In the genomic region with DNA sequence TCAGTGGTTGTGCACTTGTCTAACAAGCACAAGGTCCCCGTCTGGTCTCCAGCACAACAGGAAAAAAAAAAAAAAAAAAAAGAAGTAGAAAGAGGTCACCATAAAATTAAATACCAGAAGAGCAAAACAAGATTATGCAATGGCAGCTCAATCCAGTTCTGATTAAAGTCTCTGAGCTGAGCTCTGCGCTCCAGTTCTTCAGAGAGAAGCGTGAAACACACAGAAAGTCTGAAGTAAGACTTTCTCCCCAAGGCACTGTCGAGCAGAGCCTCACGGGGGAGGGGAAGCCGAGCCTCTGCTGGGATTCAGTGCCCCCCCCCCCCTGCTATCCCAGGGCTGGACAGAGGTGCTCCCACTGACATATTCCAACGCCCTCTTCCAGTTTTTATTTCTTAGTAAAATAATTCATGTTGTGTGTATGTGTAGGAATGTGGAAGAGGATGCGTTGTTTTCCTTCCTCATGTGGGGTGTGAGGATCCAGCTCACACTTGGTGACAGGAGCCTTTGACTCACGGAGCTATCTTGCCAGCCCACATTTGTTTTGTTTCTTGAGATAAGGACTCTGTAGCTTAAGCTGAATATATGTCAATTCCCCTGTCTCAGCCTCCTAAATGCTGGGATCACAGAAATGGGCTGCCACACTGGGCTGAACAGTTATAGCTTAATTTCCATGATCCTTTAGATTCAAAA, we compare ENCODE assay signal across 20 mouse cellular contexts. TPM values are rescaled to one million over a fixed set of nuclear protein-coding genes. Genes with fewer than 3 reads are reported as not detected.
A peak's percentile ranks its signal among the peaks of the same experiment; 100 is the strongest.
DNase-seq lines count a peak whose midpoint lies in the region; ATAC-seq and TF ChIP-seq lines count a peak whose summit lies in the region.
"Had no signal": no experiment of that assay in that cellular context is flagged by ENCODE, and none has a peak within 500 bp of the region (broad histone marks: within the 10 kb centered on the region; RNA-seq: fewer than 3 reads in every experiment).

No protein-coding gene starts in this region.

- intact Hi-C loops in gastrocnemius, postnatal 36 days (cut with DNase I), result no loop called here

- TF ChIP-seq POLR2A in MEL (IDR thresholded peaks at IDR 0.05; ENCODE audit: control insufficient read depth in 1 of 2, insufficient read depth in 1 of 2, low read depth in 1 of 2, low read length in 2 of 2, poor library complexity in 1 of 2), result no peak; a peak in 1 of 4 replicates
- no peak for TF ChIP-seq POLR2A in embryonic fibroblast, embryonic 13.5 days (IDR thresholded peaks at IDR 0.05; ENCODE audit: low read depth, low read length)

- peak; percentile 95 to 96 for TF ChIP-seq EP300 in MEL (IDR thresholded peaks at IDR 0.05; ENCODE audit: low read depth in 1 of 2, low read length in 2 of 2)

- peaks cover 31% of the 10 kb centered on the region for H3K4me1 ChIP-seq in heart, embryonic 12.5 days (replicated peaks)
- peaks cover 31 to 63% of the 10 kb centered on the region in 2 experiments for H3K4me1 ChIP-seq in MEL (ENCODE audit: control insufficient read depth in 1 of 2, insufficient read depth in 2 of 2, low read length in 2 of 2)
- peaks cover 15% of the 10 kb centered on the region for H3K4me1 ChIP-seq in embryonic fibroblast, embryonic 13.5 days (ENCODE audit: control insufficient read depth, insufficient read depth, low read length)
- peaks cover 47% of the 10 kb centered on the region for H3K4me1 ChIP-seq in liver, embryonic 16.5 days (ENCODE audit: control insufficient read depth, low read depth, low read length)
- H3K4me1 ChIP-seq in forebrain, embryonic 13.5 days, result peaks cover 13% of the 10 kb centered on the region

- H3K27ac ChIP-seq in heart, embryonic 12.5 days (ENCODE audit: poor library complexity, severe bottlenecking), result peak overlapping the region; percentile 68
- peak overlapping the region; percentile 92 for H3K27ac ChIP-seq in MEL (ENCODE audit: control insufficient read depth, low read depth, low read length)
- peak overlapping the region; percentile 47 for H3K27ac ChIP-seq in embryonic fibroblast, embryonic 13.5 days (ENCODE audit: insufficient read depth, low read length)
- H3K27ac ChIP-seq in liver, embryonic 16.5 days (ENCODE audit: low read length), result peak overlapping the region; percentile 82
- H3K27ac ChIP-seq in forebrain, embryonic 13.5 days, result no peak overlapping the region
- H3K27ac ChIP-seq: forebrain, embryonic 12.5 days; gastrocnemius, adult 2 months; limb, embryonic 12.5 days had no signal

- H3K79me2 ChIP-seq in MEL (ENCODE audit: control insufficient read depth, insufficient read depth, low read length, poor library complexity), result peaks cover 17% of the 10 kb centered on the region

- peak overlapping the region; percentile 28; the same call in 1 of the 2 replicates for H3K4me2 ChIP-seq in heart, embryonic 12.5 days
- H3K4me2 ChIP-seq in liver, embryonic 16.5 days (ENCODE audit: low read depth, low read length), result peak overlapping the region; percentile 59
- H3K4me2 ChIP-seq in forebrain, embryonic 13.5 days, result no peak overlapping the region
- H3K4me2 ChIP-seq: forebrain, embryonic 12.5 days; limb, embryonic 12.5 days had no signal

- H3K4me3 ChIP-seq in heart, embryonic 12.5 days, result no peak overlapping the region
- H3K4me3 ChIP-seq in MEL (ENCODE audit: control insufficient read depth in 1 of 2, insufficient read depth in 1 of 2, low read depth in 2 of 2, low read length in 2 of 2), result peak overlapping the region; percentile 19 to 40
- no peak overlapping the region for H3K4me3 ChIP-seq in embryonic fibroblast, embryonic 13.5 days (ENCODE audit: insufficient read depth, low read length)
- peak overlapping the region; percentile 25; the same call in 1 of the 2 replicates for H3K4me3 ChIP-seq in liver, embryonic 16.5 days (ENCODE audit: low read depth, low read length)
- no peak overlapping the region for H3K4me3 ChIP-seq in forebrain, embryonic 13.5 days
- H3K4me3 ChIP-seq: forebrain, embryonic 12.5 days; gastrocnemius, adult 2 months; limb, embryonic 12.5 days had no signal

- H3K36me3 ChIP-seq in heart, embryonic 12.5 days, result no peaks in the 10 kb centered on the region
- peaks cover 9 to 57% of the 10 kb centered on the region in 2 experiments; a peak in 3 of 4 replicates for H3K36me3 ChIP-seq in MEL (ENCODE audit: control insufficient read depth in 1 of 2, insufficient read depth in 2 of 2, low read length in 2 of 2)
- H3K36me3 ChIP-seq in liver, embryonic 16.5 days (ENCODE audit: control insufficient read depth, insufficient read depth), result no peaks in the 10 kb centered on the region
- H3K36me3 ChIP-seq in forebrain, embryonic 13.5 days (ENCODE audit: poor library complexity, severe bottlenecking), result no peaks in the 10 kb centered on the region
- H3K36me3 ChIP-seq: forebrain, embryonic 12.5 days; limb, embryonic 12.5 days had no signal

- H3K9me3 ChIP-seq in heart, embryonic 12.5 days (replicated peaks), result no peaks in the 10 kb centered on the region
- H3K9me3 ChIP-seq in MEL (replicated peaks; ENCODE audit: insufficient read depth, low read length), result no peaks in the 10 kb centered on the region
- H3K9me3 ChIP-seq in liver, embryonic 16.5 days (replicated peaks; ENCODE audit: control insufficient read depth, low read length), result no peaks in the 10 kb centered on the region
- H3K9me3 ChIP-seq in forebrain, embryonic 13.5 days (replicated peaks), result no peaks in the 10 kb centered on the region
- H3K9me3 ChIP-seq: forebrain, embryonic 12.5 days; limb, embryonic 12.5 days had no signal

- no peak for TF ChIP-seq RAD21 in MEL (IDR thresholded peaks at IDR 0.05; ENCODE audit: low read depth, low read length)

- H3K27me3 ChIP-seq in heart, embryonic 12.5 days (replicated peaks), result 0 out of 2 replicates have a peak, but pooled peaks cover 4% of the 10 kb centered on the region
- no peaks in the 10 kb centered on the region for H3K27me3 ChIP-seq in MEL (ENCODE audit: control insufficient read depth in 1 of 2, insufficient read depth in 2 of 2, low read length in 2 of 2)
- H3K27me3 ChIP-seq in liver, embryonic 16.5 days (ENCODE audit: control insufficient read depth, insufficient read depth, low read depth, low read length), result no peaks in the 10 kb centered on the region; the same call in 1 of the 2 replicates
- H3K27me3 ChIP-seq in forebrain, embryonic 13.5 days, result peaks cover 13% of the 10 kb centered on the region; the same call in 1 of the 2 replicates

- no peak overlapping the region for H3K9ac ChIP-seq in heart, embryonic 12.5 days
- H3K9ac ChIP-seq in MEL (ENCODE audit: control insufficient read depth, low read depth, low read length, poor library complexity, severe bottlenecking), result peak overlapping the region; percentile 84
- H3K9ac ChIP-seq in liver, embryonic 16.5 days (ENCODE audit: low read depth, low read length), result peak overlapping the region; percentile 46
- no peak overlapping the region for H3K9ac ChIP-seq in forebrain, embryonic 13.5 days
- H3K9ac ChIP-seq: forebrain, embryonic 12.5 days; limb, embryonic 12.5 days had no signal

- WGBS in heart, embryonic 12.5 days, result 15% methylated on average over 9 of the region's 9 CpGs
- WGBS in liver, embryonic 16.5 days (ENCODE audit: insufficient replicate concordance), result 13% methylated on average over 9 of the region's 9 CpGs
- WGBS in forebrain, embryonic 13.5 days, result 50% methylated on average over 9 of the region's 9 CpGs

- DNase-seq in heart, adult 9 months (ENCODE audit: low spot score in 2 of 2), result no peak
- DNase-seq in MEL (ENCODE audit: low read depth, low spot score), result peak; percentile 95
- no peak for DNase-seq in gastrocnemius, postnatal 36 days
- no peak for DNase-seq in cerebellum, postnatal 10 days
- DNase-seq: adrenal gland, adult 2 months; cerebellum, adult 11 months; gastrocnemius, adult 2 months; kidney, postnatal 10 days; right cerebral cortex, postnatal 25 days had no signal

- no peak for TF ChIP-seq CTCF in MEL (IDR thresholded peaks at IDR 0.05 in 2 of 3, conservative IDR thresholded peaks at IDR 0.05 in 1 of 3; ENCODE audit: control insufficient read depth in 1 of 3, insufficient read depth in 1 of 3, low read depth in 2 of 3, low read length in 3 of 3, poor library complexity in 1 of 3, severe bottlenecking in 1 of 3)
- TF ChIP-seq CTCF in embryonic fibroblast, embryonic 13.5 days (IDR thresholded peaks at IDR 0.05; ENCODE audit: borderline replicate concordance, insufficient read depth, low read length), result no peak

- ATAC-seq in heart, embryonic 12.5 days (ENCODE audit: insufficient number of reproducible peaks, low FRiP score), result peak; percentile 60
- ATAC-seq in liver, embryonic 16.5 days (ENCODE audit: low read depth), result peak; percentile 70
- no peak for ATAC-seq in forebrain, embryonic 13.5 days
- ATAC-seq: inflammation-experienced regulatory T-cells, adult 6 months had no signal

RNA-seq across cellular contexts. Expression of a gene that starts 3.1 kb away (rescaled TPM):
- 8.5 and 10.1 TPM in 2 replicates for polyA plus RNA-seq in heart, embryonic 12.5 days (2016; fragmentation: Nextera tagmentation; extraction: Ambion mirVana)
- 6.1 and 62.9 TPM in 2 replicates for total RNA-seq in MEL (2012; rRNA removed)
- 10 to 100 TPM in 1 of 2 experiments, not detected in 1; 34.9 TPM for polyA plus RNA-seq in MEL (2012; ENCODE audit: insufficient read depth in 1 of 2, insufficient read length in 2 of 2, low read depth in 1 of 2, low replicate concordance in 2 of 2, missing spikeins in 1 of 2)
- polyA plus RNA-seq in embryonic fibroblast, embryonic 13.5 days (2011; ENCODE audit: insufficient read length, low read depth, missing spikeins), result 49.1 and 85.1 TPM in 2 replicates
- 6.5 and 6.8 TPM in 2 replicates for polyA plus RNA-seq in liver, embryonic 16.5 days (2015; fragmentation: Nextera tagmentation; extraction: Ambion mirVana)
- total RNA-seq in gastrocnemius, postnatal 36 days (2021), result 1 to 10 TPM in 1 of 2 experiments, under 1 TPM in 1; 0.62 to 1.5 TPM
- polyA plus RNA-seq in forebrain, embryonic 13.5 days (2015; fragmentation: Nextera tagmentation; extraction: Ambion mirVana), result 0.79 and 0.97 TPM in 2 replicates
- total RNA-seq: monocyte, adult 5-6 weeks had no signal

RNA-seq across cellular contexts. Expression of a gene that starts 14.5 kb away (rescaled TPM):
- polyA plus RNA-seq in heart, embryonic 12.5 days (2016; fragmentation: Nextera tagmentation; extraction: Ambion mirVana), result 65.3 and 68.9 TPM in 2 replicates
- total RNA-seq in MEL (2012; rRNA removed), result 84.9 and 90.9 TPM in 2 replicates
- polyA plus RNA-seq in MEL (2012; ENCODE audit: insufficient read depth in 1 of 2, insufficient read length in 2 of 2, low read depth in 1 of 2, low replicate concordance in 2 of 2, missing spikeins in 1 of 2), result 100 to 1,000 TPM in 1 of 2 experiments, 10 to 100 TPM in 1; 92.1 to 162 TPM
- 59.0 and 79.2 TPM in 2 replicates for polyA plus RNA-seq in embryonic fibroblast, embryonic 13.5 days (2011; ENCODE audit: insufficient read length, low read depth, missing spikeins)
- polyA plus RNA-seq in liver, embryonic 16.5 days (2015; fragmentation: Nextera tagmentation; extraction: Ambion mirVana), result 37.7 and 40.2 TPM in 2 replicates
- 10 to 100 TPM; 24.4 to 31.6 TPM for total RNA-seq in gastrocnemius, postnatal 36 days (2021)
- 88.4 and 97.6 TPM in 2 replicates for polyA plus RNA-seq in forebrain, embryonic 13.5 days (2015; fragmentation: Nextera tagmentation; extraction: Ambion mirVana)

RNA-seq across cellular contexts. Expression of a gene that starts 29.5 kb away (rescaled TPM):
- 3.4 and 3.8 TPM in 2 replicates for polyA plus RNA-seq in heart, embryonic 12.5 days (2016; fragmentation: Nextera tagmentation; extraction: Ambion mirVana)
- total RNA-seq in MEL (2012; rRNA removed), result not detected in 2 replicates
- polyA plus RNA-seq in MEL (2012; ENCODE audit: insufficient read depth in 1 of 2, insufficient read length in 2 of 2, low read depth in 1 of 2, low replicate concordance in 2 of 2, missing spikeins in 1 of 2), result not detected
- not detected in 2 replicates for polyA plus RNA-seq in embryonic fibroblast, embryonic 13.5 days (2011; ENCODE audit: insufficient read length, low read depth, missing spikeins)
- not detected in 2 replicates for polyA plus RNA-seq in liver, embryonic 16.5 days (2015; fragmentation: Nextera tagmentation; extraction: Ambion mirVana)
- not detected for total RNA-seq in gastrocnemius, postnatal 36 days (2021)
- polyA plus RNA-seq in forebrain, embryonic 13.5 days (2015; fragmentation: Nextera tagmentation; extraction: Ambion mirVana), result 11.8 and 16.4 TPM in 2 replicates
- total RNA-seq: gastrocnemius, adult 2 months; heart, postnatal 25 days; monocyte, adult 5-6 weeks had no signal
- polyA plus RNA-seq: C2C12; inflammation-experienced regulatory T-cells, adult 6 months; thymus, postnatal 0 days had no signal

RNA-seq across cellular contexts. Expression of a gene that starts 50.9 kb away (rescaled TPM):
- polyA plus RNA-seq in heart, embryonic 12.5 days (2016; fragmentation: Nextera tagmentation; extraction: Ambion mirVana), result 11.5 TPM in 2 replicates
- total RNA-seq in MEL (2012; rRNA removed), result 1.5 and 2.0 TPM in 2 replicates
- polyA plus RNA-seq in MEL (2012; ENCODE audit: insufficient read depth in 1 of 2, insufficient read length in 2 of 2, low read depth in 1 of 2, low replicate concordance in 2 of 2, missing spikeins in 1 of 2), result 10 to 100 TPM in 1 of 2 experiments, not detected in 1; 24.7 TPM
- 15.0 and 20.3 TPM in 2 replicates for polyA plus RNA-seq in embryonic fibroblast, embryonic 13.5 days (2011; ENCODE audit: insufficient read length, low read depth, missing spikeins)
- 0.77 and 0.99 TPM in 2 replicates for polyA plus RNA-seq in liver, embryonic 16.5 days (2015; fragmentation: Nextera tagmentation; extraction: Ambion mirVana)
- total RNA-seq in gastrocnemius, postnatal 36 days (2021), result 1 to 10 TPM; 1.4 to 1.5 TPM
- 15.8 and 17.6 TPM in 2 replicates for polyA plus RNA-seq in forebrain, embryonic 13.5 days (2015; fragmentation: Nextera tagmentation; extraction: Ambion mirVana)
- total RNA-seq: monocyte, adult 5-6 weeks had no signal

RNA-seq across cellular contexts. Expression of a gene that starts 53.3 kb away (rescaled TPM):
- 33.6 and 37.5 TPM in 2 replicates for polyA plus RNA-seq in heart, embryonic 12.5 days (2016; fragmentation: Nextera tagmentation; extraction: Ambion mirVana)
- total RNA-seq in MEL (2012; rRNA removed), result 19.2 and 19.6 TPM in 2 replicates
- 10 to 100 TPM in 1 of 2 experiments, not detected in 1; 31.4 TPM for polyA plus RNA-seq in MEL (2012; ENCODE audit: insufficient read depth in 1 of 2, insufficient read length in 2 of 2, low read depth in 1 of 2, low replicate concordance in 2 of 2, missing spikeins in 1 of 2)
- polyA plus RNA-seq in embryonic fibroblast, embryonic 13.5 days (2011; ENCODE audit: insufficient read length, low read depth, missing spikeins), result 61.7 and 74.1 TPM in 2 replicates
- 11.3 and 11.7 TPM in 2 replicates for polyA plus RNA-seq in liver, embryonic 16.5 days (2015; fragmentation: Nextera tagmentation; extraction: Ambion mirVana)
- total RNA-seq in gastrocnemius, postnatal 36 days (2021), result 10 to 100 TPM; 21.8 to 26.8 TPM
- 29.5 and 31.6 TPM in 2 replicates for polyA plus RNA-seq in forebrain, embryonic 13.5 days (2015; fragmentation: Nextera tagmentation; extraction: Ambion mirVana)

Comparison
In these comparisons a context has a peak if more than half of its experiments do, and no peak if none do; other contexts are left out.
1. H3K4me3 ChIP-seq: peak in MEL (2 of 2) and liver, embryonic 16.5 days (single experiment); none in heart, embryonic 12.5 days (single experiment), embryonic fibroblast, embryonic 13.5 days (single experiment) and forebrain, embryonic 13.5 days (single experiment).
2. H3K9ac ChIP-seq: peak in MEL (single experiment) and liver, embryonic 16.5 days (single experiment); none in heart, embryonic 12.5 days (single experiment) and forebrain, embryonic 13.5 days (single experiment).